Mouse (Mus musculus): ENCODE measurements around the gene Prr14l.
A peak's percentile ranks its signal among the peaks of the same experiment; 100 is the strongest.
"Not testable (repeated sequence)": the region's sequence is repeated elsewhere in the genome, so short reads cannot be mapped to it uniquely, and the experiment has no call there.

The Prr14l gene

DNA sequence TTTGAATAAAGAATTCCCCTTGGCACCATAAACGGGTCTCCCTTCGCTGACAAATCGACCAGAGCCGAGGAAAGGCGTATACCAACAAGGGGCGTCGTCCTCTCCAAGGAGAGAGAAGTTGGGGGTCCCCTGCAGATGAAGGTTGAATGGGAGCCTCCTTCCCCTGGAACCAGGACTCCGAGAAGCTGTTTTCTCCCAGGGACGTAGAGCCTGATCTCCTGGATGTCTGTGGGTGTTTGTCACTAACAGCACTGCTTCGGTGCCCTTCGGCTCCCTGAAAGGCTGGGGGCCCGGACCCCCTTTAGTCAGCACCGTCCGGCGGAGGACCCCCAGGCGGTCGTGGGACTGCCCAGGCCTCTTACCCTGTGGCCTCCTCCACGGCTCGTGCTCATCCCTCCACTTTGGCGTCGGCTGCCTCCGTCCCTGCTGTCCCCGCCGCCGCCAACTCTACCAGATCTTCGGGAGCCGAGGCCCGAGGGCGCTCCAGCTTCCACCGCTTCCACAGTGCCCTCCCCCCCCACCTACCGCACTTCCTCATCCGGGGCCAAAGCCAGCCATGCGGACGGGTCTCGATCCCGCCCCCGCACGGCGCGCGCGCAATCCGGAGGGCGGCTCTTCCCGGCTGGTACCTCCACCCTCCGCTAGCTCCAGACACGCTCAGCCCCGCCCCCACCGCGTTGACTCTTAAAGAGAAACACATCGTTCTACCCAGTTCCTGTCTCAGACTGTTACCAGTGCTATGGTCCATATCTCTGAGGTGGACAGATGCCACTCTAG lies at the start of gene Prr14l:
Gene Prr14l, minus strand, starts transcription at position 526 of the 777 bp plus-strand sequence.
- DNase-seq: peak; percentile 97

DNA sequence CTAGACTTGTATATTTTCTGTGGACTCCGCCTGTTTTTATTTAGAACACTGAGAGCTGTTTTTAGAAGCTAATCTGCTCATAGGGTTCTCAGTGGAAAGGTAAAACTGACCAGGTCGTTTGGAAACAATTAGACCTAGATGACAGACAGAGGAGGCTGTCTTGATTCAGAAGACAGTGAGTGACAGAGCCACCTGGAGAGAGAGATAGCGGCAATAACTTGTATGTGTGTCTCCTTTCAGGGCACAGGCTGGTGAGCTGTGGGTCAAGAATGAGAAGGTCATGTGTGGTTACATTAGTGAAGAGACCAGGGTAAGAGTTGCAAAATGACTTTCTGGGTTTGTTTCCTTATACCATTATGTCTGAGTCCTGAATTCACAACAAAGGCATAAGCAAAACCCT lies 32.7 kb upstream of the Prr14l start:
- DNase-seq: no peak

DNA sequence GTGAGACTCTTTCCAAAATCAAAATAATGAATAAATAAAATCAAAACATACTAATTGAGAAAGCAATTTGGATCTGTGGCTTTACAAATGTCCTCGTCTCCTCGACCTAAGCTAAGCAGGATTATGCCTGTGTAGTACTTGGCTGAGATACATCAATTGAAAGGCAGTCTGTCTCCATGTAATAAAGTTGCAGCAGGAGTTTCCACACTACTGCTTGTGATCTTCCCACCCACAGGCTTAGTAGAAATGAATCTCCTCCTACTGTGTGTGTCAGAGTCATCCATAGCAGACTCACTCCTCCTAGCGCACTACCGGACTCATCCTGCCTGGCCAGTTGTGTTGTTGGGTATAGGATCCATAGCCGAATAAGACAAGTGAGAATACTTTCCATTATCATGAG lies 18.3 kb upstream of the Prr14l start:
- DNase-seq: no peak

DNA sequence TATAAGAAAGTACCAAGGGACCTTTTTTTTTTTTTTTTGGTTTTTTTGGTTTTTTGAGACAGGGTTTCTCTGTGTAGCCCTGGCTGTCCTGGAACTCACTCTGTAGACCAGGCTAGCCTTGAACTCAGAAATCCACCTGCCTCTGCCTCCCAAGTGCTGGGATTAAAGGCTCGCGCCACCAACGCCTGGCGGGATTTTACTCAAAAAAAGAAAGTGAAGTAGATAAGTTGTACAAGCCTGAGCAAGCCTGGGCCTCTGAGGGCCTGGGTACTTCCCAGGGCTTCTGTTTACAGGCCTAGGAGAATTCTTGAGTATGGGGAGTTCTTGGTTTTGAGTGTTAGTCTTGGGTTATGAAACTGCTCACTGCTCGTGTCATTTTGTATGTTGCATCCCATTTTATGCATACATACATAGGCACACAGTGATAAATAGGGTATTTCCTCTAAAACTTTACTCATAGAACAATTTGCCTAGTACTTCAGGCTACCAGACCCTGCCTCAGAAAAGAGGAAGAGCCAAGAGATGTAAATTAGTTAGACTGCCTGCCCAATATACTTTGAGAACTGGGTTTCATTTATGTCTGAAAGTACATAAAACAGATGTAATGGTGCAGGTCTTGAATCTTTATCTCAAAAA lies 15.5 kb upstream of the Prr14l start:
- DNase-seq: no peak

DNA sequence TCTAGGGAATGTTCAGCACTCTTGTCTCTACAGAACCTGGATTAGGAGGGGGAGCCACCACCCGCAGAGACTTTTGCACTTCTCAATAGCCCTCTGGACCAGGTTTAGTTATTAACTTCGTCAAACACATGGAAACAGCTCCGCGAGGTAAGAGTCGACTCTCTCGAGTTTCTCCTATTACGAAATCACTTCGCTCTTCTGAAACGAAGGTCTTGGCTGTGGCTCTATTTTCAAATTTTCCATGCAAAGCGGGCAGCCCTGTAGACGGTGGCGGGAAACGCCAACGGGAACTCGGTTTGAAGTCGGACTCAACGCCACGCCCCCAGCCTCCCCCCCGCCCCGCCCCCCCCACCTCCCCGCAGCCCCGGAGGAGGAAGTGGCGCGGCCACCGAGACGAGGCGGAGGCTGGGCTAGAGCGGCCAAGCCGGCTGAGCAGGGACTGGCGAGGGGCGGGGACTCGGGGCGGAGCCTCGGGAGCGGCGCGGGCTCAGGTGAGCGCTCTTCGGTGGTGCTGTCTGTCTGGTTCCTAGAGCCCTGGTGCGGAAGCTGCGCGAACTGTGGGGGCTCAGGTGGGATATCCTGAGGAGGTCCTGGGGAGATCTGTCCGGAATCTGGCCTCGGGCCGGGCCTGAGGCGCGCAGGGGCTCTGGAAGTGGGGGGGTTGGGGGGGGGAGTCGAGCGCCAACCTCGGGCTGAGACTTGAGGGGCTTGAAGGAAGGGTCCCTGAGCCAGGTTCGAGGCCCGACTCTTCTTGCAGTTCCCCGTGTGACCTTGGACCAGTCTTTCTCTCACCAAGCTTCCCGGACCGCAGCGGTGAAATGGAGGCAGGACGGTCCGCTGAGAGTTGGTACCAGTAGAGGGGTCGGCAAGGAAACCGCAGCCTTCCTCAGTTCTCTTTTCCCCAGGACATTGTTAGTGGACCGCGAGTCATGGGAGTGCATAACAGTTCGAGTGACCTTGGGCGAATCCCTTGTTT lies 9.5 kb upstream of the Prr14l start, which contains the start of gene Depdc5:
Gene Depdc5, plus strand, starts transcription at position 449 of the 976 bp plus-strand sequence.
- DNase-seq: peak; percentile 95

DNA sequence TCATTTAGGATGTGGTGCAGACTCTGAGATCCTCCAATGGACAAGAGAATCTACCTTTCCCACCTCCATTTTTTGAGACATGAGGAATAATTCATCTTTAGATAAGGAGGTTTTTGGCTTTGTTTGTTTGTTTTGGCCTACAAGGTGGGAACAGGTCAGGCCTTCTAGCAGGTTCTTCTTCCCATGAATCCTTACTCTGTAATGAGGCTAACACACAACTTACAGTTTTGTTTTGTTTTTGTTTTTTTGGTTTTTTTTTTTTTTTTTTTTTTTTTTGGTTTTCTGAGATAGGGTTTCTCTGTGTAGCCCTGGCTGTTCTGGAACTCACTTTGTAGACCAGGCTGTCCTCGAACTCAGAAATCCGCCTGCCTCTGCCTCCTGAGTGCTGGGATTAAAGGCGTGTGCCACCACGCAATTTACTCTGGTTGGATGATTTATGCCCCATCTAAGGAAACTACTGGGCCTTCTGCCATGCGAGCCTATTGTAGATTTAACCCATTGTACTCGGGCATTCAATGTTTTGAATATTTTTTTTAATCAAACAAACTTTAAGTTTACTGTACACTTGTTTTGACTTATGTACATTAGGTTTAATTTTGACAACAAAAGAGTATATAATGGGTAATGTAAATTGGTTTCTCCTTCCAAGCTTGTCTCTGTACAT lies 8.5 kb upstream of the Prr14l start:
- peak; percentile 9 for DNase-seq

DNA sequence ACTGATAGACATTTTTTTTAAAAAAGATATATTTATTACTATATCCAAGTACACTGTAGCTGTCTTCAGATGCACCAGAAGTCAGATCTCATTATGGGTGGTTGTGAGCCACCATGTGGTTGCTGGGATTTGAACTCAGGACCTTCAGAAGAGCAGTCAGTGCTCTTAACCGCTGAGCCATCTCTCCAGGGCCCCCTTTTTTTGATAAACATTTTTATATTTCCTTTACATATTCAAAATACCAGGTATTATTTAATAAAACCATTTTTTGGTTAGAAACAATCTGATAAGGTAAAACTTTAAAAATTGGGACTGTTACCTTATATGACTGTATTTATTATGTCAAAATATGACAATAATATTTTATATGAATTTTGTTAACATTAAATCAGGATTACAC lies 7.0 kb upstream of the Prr14l start:
- DNase-seq: no peak

DNA sequence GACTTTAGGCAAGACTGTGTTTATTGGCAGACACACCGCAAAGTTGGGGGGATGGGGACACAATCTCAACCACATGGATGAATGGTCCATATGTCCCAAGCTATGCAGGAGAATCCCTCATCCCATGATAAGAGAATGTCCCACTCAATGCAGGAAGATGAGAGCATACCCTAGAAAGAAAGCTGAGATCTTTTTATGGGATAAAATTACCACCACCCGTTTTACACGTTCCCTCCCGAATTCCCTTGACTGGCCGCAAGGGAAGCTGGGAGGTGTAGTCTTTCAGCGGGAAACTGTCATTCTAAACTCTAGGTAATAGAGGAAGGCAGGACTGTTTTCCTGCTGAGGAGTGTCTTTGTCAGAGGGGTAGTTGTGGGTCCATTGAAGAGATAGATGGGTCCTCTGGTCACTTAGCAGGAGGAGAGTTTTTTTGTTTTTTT lies 3.7 kb upstream of the Prr14l start:
- DNase-seq: peak; percentile 65

DNA sequence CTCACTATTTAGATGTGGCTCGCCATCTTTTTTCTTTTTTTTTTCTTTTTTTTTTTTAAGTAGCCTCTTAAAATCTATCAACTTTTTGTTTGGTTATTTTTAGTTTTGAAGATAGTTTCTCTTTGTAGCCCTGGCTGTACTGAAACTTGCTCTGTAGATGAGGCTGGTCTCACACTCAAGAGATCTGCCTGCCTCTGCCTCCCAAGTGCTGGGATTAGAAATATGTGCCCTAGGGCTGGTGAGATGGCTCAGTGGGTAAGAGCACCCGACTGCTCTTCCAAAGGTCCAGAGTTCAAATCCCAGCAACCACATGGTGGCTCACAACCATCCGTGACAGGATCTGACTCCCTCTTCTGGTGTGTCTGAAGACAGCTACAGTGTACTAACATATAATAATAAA lies 1.2 kb upstream of the Prr14l start:
- not testable (repeated sequence) for DNase-seq

DNA sequence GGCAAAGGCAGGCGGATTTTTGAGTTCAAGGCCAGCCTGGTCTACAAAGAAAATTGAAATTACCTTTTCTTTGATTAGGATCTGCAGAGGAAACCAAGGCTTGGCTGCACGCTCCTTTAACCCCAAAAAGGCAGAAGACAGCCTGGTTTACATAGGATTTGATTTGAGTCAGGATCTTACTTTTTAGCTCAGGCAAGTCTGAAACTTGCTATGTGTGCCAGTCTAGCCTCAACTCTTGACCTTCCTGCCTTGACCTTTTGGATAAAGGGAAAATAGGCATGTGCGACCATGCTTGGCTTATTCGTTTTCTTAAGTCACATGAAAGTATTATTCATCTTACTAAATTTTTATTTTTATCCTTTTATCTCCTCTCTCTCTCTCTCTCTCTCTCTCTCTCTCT lies 762 bp upstream of the Prr14l start:
- DNase-seq: no peak

DNA sequence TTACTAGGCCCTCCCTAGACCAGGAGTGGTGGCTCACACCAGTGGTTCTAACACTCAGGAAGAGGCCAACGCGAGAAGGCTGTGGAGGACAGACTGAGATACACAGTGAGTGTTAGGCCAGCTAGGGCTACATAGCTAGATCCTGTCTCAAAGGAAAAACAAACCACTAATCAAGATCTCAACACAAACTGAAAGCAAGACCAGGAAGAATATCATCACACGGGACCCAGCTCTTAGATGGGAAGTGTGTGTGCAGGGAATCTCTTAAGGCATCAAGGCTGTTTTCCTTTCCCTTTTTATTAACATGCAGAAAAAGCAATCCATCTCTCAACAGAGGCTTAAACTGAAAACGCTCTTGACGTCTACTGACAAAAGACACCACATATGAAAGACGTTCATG lies 2.0 kb downstream of the Prr14l start:
- DNase-seq: no peak

DNA sequence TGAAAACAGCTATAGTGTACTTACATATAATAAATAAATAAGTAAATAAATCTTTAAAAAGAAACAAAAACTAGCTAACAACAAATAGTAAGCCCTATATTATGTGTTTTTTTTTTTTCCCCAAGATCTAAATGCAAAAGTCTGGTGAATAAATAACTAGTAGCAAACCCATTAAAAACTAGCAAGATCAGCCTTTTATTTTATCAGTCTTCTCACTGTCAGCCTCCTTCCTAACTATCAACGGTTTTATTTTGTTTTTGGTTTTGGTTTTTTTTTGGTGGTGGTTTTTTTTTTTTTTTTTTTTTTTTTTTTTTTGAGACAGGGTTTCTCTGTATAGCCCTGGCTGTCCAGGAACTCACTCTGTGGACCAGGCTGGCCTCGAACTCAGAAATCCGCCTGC lies 4.5 kb downstream of the Prr14l start:
- not testable (repeated sequence) for DNase-seq

DNA sequence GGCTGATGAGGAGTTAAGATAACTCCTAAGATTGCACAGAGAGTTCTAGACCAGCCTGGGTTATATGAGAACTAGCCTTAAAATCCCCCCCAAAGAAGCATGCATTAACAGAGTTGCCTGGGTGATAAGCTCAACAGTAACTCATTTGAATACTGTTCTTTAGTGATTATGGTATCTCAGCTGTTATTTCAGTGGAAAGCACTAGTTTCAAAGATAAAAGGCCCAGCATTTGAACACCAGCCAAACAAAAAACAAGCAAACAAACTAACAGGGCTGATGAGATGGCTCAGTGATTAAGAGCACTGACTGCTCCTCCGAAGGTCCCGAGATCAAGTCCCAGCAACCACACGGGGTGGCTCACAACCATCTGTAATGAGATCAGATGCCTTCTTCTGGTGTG lies 4.9 kb downstream of the Prr14l start:
- DNase-seq: no peak

DNA sequence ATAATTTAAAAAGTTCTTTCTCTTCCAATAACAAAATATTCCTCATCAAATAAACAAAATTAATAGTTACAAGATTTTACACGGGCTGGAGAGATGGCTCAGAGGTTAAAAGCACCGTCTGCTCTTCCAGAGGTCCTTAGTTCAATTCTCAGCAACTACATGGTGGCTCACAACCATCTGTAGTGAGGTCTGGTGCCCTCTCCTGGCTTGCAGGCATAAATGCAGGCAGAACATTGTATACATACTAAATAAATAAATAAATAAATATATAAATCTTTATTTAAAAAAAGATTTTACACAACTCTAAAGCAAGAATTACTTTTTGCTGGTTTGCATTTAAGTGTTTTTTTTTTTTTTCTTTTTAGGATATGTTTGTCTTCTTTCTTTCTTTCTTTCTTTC lies 14.0 kb downstream of the Prr14l start:
- DNase-seq: no peak

DNA sequence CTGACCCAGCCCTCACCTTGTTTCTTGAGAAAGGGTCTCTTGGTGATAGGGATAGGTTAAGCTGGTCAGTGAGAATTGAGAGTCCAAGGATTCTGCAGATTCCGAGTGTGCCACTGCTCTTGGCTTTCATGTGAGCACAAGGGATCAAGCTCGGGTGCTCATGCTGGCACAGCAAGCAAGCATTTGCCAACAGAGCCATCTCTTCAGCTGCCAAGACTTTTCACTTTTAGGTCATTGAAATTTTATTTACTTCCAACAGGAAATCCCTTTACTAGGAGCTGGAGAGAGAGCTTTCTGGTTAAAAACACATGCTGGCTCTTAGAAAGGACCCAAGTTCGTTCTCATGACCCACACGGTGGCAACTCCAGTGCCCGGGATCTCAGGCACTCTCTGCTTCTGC lies 17.1 kb downstream of the Prr14l start:
- no peak for DNase-seq

DNA sequence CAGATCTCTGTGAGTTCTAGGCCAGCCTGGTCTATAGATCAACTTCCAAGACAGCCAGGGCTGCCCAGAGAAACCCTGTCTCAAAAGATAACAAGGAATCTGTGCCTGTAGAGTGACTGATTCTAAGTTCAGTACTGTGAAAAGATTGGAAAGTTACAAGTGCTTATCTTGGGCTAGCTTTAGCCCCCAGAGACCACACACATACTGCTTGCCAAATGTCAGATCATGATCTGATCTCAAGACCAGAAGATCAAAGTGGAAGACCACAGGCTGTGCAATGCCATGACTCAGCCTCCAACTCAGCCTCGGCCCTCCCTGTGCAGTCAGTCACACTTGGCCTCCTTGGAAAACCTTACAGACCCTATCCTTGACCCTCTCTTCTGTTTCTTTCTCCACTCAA lies 19.6 kb downstream of the Prr14l start:
- no peak for DNase-seq

DNA sequence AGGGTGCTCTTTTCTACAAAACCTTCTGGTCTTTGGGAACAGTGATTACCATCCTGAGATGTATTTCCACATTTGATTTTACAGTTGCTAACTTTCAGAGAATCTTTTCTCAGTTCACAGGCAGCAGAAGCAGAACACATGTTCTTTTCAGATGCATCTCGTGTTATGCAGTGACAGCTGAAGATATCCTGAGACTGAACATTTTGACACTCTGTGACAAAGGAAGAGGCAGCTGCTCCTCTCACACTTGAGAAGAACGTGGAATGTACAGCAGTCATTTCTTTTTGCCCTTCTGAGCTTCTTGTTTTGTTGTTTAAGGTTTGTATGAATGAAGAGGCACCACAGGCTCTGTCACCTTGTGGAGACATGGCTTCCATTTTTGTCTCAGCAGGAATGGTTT lies 24.0 kb downstream of the Prr14l start:
- no peak for DNase-seq

DNA sequence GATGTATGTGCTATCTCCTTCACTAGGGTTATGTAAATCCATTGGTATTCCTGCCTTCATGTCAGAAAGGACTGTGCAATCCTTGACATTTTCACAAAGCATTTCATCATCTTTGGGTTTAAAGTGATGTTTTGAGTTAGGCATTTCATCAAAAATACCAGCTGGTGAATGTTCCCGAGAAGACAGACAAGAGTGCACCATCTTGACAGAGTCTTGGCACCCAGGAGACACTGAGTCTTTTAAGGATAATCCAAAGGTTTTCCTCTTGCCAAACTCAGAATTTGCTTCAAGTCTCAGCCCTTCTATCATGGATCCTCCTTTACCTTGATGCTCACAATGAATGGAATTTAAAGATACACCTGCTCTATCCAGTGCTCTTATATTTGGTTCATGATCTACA lies 25.3 kb downstream of the Prr14l start:
- DNase-seq: not testable (repeated sequence)

DNA sequence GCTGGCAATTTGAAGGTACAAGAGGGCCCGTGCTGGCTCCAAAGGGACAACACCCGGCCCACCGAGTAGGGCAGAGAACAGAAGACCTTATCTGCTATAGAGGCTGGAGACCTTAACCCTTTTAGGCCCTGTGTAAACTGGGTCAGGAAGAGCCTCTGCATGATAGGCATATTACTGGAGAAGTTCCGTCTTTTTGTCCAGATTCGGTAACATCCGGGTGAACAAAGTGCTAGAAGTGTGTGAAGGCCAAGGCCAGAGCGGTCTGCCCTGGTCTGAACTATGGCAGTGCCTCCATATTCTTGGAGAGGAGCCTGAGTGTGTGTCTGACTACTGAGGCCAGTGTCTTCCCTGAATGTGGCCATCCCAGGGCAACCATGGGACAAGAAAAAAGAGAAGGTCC lies 27.0 kb downstream of the Prr14l start, which contains the start of gene Gm20671:
Gene Gm20671, minus strand, starts transcription at position 101 of the 400 bp plus-strand sequence.
- no peak for DNase-seq

DNA sequence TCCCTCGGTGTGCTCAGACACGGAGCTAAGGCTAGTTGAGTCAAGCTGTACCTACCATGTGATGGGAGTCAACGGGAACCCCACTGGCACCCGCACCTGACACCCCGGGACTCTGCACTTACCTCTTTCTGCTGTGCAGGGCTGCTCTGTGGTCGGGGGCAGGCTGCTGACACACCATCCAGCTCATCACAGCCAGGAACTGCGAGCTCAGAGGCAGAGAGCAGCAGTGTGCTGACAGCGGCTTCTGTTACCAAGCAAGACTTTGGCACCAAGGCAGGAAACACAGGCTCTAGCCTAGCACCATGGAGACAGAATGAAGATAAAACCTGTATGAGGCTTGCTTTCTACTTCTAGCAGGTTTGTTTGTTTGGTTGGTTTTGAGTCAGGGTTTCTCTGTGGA lies 33.6 kb downstream of the Prr14l start:
- DNase-seq: no peak

DNA sequence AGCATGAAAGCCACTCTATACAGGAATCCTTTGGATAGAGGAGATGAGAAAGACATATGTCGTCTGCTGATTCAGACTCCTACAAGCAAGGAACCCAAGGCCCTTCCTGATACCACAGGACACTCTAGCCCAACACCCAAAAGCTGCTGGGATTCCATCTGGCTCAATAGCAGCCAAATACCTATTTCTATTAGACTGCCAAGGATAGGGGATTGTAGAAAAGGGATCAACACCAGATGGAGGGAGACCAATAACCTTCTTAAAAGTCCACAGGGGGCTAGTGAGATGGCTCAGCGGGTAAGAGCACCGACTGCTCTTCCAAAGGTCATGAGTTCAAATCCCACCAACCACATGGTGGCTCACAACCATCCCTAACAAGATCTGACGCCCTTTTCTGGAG lies 38.7 kb downstream of the Prr14l start:
- no peak for DNase-seq

DNA sequence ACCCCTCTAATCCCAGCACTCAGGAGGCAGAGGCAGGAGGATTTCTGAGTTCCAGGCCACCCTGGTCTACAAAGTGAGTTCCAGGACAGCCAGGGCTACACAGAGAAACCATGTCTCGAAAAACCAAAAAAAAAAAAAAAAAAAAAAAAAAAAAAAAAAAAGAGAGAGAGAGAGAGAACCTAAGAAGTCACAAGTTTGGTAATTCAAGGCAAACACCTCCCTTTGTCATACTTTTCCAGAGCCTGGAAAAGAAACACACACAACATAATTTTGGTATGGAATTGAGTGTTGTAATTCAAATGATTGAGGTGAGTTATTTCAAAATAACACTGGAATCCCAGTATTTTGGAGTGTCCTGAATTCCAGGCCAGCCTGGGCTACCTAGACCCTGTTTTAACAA lies 67.6 kb downstream of the Prr14l start:
- not testable (repeated sequence) for DNase-seq
